Mouse (Mus musculus): ENCODE measurements around the gene Tmprss11f. TPM values are rescaled to one million over a fixed set of nuclear protein-coding genes. Genes with fewer than 3 reads are reported as not detected.
A peak's percentile ranks its signal among the peaks of the same experiment; 100 is the strongest.

Gene Tmprss11f
- polyA plus RNA-seq, 1 experiment from 2014 or later, result not detected

- Histone ChIP-seq H3K36me3 (ENCODE audit: control insufficient read depth, insufficient read depth) (no peaks in the 10 kb centered on the region), H3K9ac (replicated peaks; ENCODE audit: low read depth, low read length) (no peak overlapping the region), H3K4me1 (replicated peaks; ENCODE audit: control insufficient read depth, insufficient read depth, low read length) (no peaks in the 10 kb centered on the region), H3K4me3 (replicated peaks; ENCODE audit: low read length) (no peak overlapping the region), H3K9me3 (ENCODE audit: control insufficient read depth, low read length) (no peaks in the 10 kb centered on the region), H3K27me3 (replicated peaks; ENCODE audit: control insufficient read depth, insufficient read depth, low read length) (no peaks in the 10 kb centered on the region), H3K4me2 (ENCODE audit: low read length) (no peak overlapping the region), H3K27ac (ENCODE audit: low read length) (no peak overlapping the region)
- WGBS, result 86% methylated on average over 2 of the region's 2 CpGs
- ATAC-seq, result no peak
Measured at GRCm38 (mm10) chr5:86546693-86547092, 85.5 kb downstream of the Tmprss11f start.

- no peak for ATAC-seq
- H3K36me3 ChIP-seq (ENCODE audit: control insufficient read depth, insufficient read depth), result no peaks in the 10 kb centered on the region
- H3K27ac ChIP-seq (ENCODE audit: low read length), result no peak overlapping the region
- H3K27me3 ChIP-seq (replicated peaks; ENCODE audit: control insufficient read depth, insufficient read depth, low read length), result no peaks in the 10 kb centered on the region
- no peaks in the 10 kb centered on the region for H3K9me3 ChIP-seq (ENCODE audit: control insufficient read depth, low read length)
- no peak overlapping the region for H3K9ac ChIP-seq (replicated peaks; ENCODE audit: low read depth, low read length)
- no peak overlapping the region for H3K4me3 ChIP-seq (replicated peaks; ENCODE audit: low read length)
- H3K4me2 ChIP-seq (ENCODE audit: low read length), result no peak overlapping the region
- H3K4me1 ChIP-seq (replicated peaks; ENCODE audit: control insufficient read depth, insufficient read depth, low read length), result no peaks in the 10 kb centered on the region
- 86% methylated on average over 3 of the region's 3 CpGs for WGBS
Measured at GRCm38 (mm10) chr5:86540601-86541000, 91.6 kb downstream of the Tmprss11f start.

- no peaks in the 10 kb centered on the region for H3K27me3 ChIP-seq (replicated peaks; ENCODE audit: control insufficient read depth, insufficient read depth, low read length)
- no peak overlapping the region for H3K4me3 ChIP-seq (replicated peaks; ENCODE audit: low read length)
- no peaks in the 10 kb centered on the region for H3K36me3 ChIP-seq (ENCODE audit: control insufficient read depth, insufficient read depth)
- no peaks in the 10 kb centered on the region for H3K9me3 ChIP-seq (ENCODE audit: control insufficient read depth, low read length)
- H3K9ac ChIP-seq (replicated peaks; ENCODE audit: low read depth, low read length), result no peak overlapping the region
- no peaks in the 10 kb centered on the region for H3K4me1 ChIP-seq (replicated peaks; ENCODE audit: control insufficient read depth, insufficient read depth, low read length)
- ATAC-seq, result peak; percentile 23; the same call in 1 of the 2 replicates
- H3K27ac ChIP-seq (ENCODE audit: low read length), result no peak overlapping the region
- WGBS, result 42% methylated on average over 2 of the region's 2 CpGs
- no peak overlapping the region for H3K4me2 ChIP-seq (ENCODE audit: low read length)
Measured at GRCm38 (mm10) chr5:86528725-86529124, 103.5 kb downstream of the Tmprss11f start.

- Histone ChIP-seq H3K4me1 (replicated peaks; ENCODE audit: control insufficient read depth, insufficient read depth, low read length) (no peaks in the 10 kb centered on the region), H3K4me2 (ENCODE audit: low read length) (no peak within 1 kb of the TSS), H3K9ac (replicated peaks; ENCODE audit: low read depth, low read length) (no peak within 1 kb of the TSS), H3K4me3 (replicated peaks; ENCODE audit: low read length) (no peak within 1 kb of the TSS), H3K9me3 (ENCODE audit: control insufficient read depth, low read length) (no peaks in the 10 kb centered on the region), H3K27me3 (replicated peaks; ENCODE audit: control insufficient read depth, insufficient read depth, low read length) (no peaks in the 10 kb centered on the region), H3K27ac (ENCODE audit: low read length) (no peak within 1 kb of the TSS), H3K36me3 (ENCODE audit: control insufficient read depth, insufficient read depth) (no peaks in the 10 kb centered on the region)
- ATAC-seq, result no peak
- WGBS, result 87% methylated on average over 9 of the region's 9 CpGs
Measured at GRCm38 (mm10) chr5:86518500-86518899, 113.7 kb downstream of the Tmprss11f start, which contains the start of gene Tmprss11g. Gene Tmprss11g (minus strand): TSS chr5:86518600.

GRCm38 (mm10) chr5:86511538-86511937 is 120.7 kb downstream of the Tmprss11f start:
- Histone ChIP-seq H3K9ac (replicated peaks; ENCODE audit: low read depth, low read length) (no peak overlapping the region), H3K9me3 (ENCODE audit: control insufficient read depth, low read length) (no peaks in the 10 kb centered on the region), H3K36me3 (ENCODE audit: control insufficient read depth, insufficient read depth) (no peaks in the 10 kb centered on the region), H3K4me2 (ENCODE audit: low read length) (no peak overlapping the region), H3K27ac (ENCODE audit: low read length) (no peak overlapping the region), H3K27me3 (replicated peaks; ENCODE audit: control insufficient read depth, insufficient read depth, low read length) (no peaks in the 10 kb centered on the region), H3K4me3 (replicated peaks; ENCODE audit: low read length) (no peak overlapping the region), H3K4me1 (replicated peaks; ENCODE audit: control insufficient read depth, insufficient read depth, low read length) (no peaks in the 10 kb centered on the region)
- 29% methylated on average over 5 of the region's 5 CpGs for WGBS
- ATAC-seq, result no peak

- Histone ChIP-seq H3K9me3 (ENCODE audit: control insufficient read depth, low read length) (no peaks in the 10 kb centered on the region), H3K4me2 (ENCODE audit: low read length) (no peak overlapping the region), H3K27me3 (replicated peaks; ENCODE audit: control insufficient read depth, insufficient read depth, low read length) (no peaks in the 10 kb centered on the region), H3K4me1 (replicated peaks; ENCODE audit: control insufficient read depth, insufficient read depth, low read length) (no peaks in the 10 kb centered on the region), H3K4me3 (replicated peaks; ENCODE audit: low read length) (no peak overlapping the region), H3K36me3 (ENCODE audit: control insufficient read depth, insufficient read depth) (no peaks in the 10 kb centered on the region), H3K9ac (replicated peaks; ENCODE audit: low read depth, low read length) (no peak overlapping the region), H3K27ac (ENCODE audit: low read length) (no peak overlapping the region)
- 90% methylated on average over 1 of the region's 1 CpGs for WGBS
- no peak for ATAC-seq
Measured at GRCm38 (mm10) chr5:86493453-86493852, 138.8 kb downstream of the Tmprss11f start.

- Histone ChIP-seq H3K4me2 (ENCODE audit: low read length) (no peak overlapping the region), H3K4me3 (replicated peaks; ENCODE audit: low read length) (no peak overlapping the region), H3K9me3 (ENCODE audit: control insufficient read depth, low read length) (no peaks in the 10 kb centered on the region), H3K9ac (replicated peaks; ENCODE audit: low read depth, low read length) (no peak overlapping the region), H3K36me3 (ENCODE audit: control insufficient read depth, insufficient read depth) (no peaks in the 10 kb centered on the region), H3K27ac (ENCODE audit: low read length) (no peak overlapping the region), H3K4me1 (replicated peaks; ENCODE audit: control insufficient read depth, insufficient read depth, low read length) (no peaks in the 10 kb centered on the region), H3K27me3 (replicated peaks; ENCODE audit: control insufficient read depth, insufficient read depth, low read length) (no peaks in the 10 kb centered on the region)
- no peak for ATAC-seq
- WGBS, result 75% methylated on average over 2 of the region's 2 CpGs
Measured at GRCm38 (mm10) chr5:86482562-86482961, 149.7 kb downstream of the Tmprss11f start.

GRCm38 (mm10) chr5:86482031-86482430 is 150.2 kb downstream of the Tmprss11f start:
- Histone ChIP-seq H3K4me2 (ENCODE audit: low read length) (no peak overlapping the region), H3K27ac (ENCODE audit: low read length) (no peak overlapping the region), H3K4me1 (replicated peaks; ENCODE audit: control insufficient read depth, insufficient read depth, low read length) (no peaks in the 10 kb centered on the region), H3K9me3 (ENCODE audit: control insufficient read depth, low read length) (no peaks in the 10 kb centered on the region), H3K4me3 (replicated peaks; ENCODE audit: low read length) (no peak overlapping the region), H3K36me3 (ENCODE audit: control insufficient read depth, insufficient read depth) (no peaks in the 10 kb centered on the region), H3K27me3 (replicated peaks; ENCODE audit: control insufficient read depth, insufficient read depth, low read length) (no peaks in the 10 kb centered on the region), H3K9ac (replicated peaks; ENCODE audit: low read depth, low read length) (no peak overlapping the region)
- WGBS, result 93% methylated on average over 1 of the region's 1 CpGs
- ATAC-seq, result no peak

GRCm38 (mm10) chr5:86473859-86474258 is 158.4 kb downstream of the Tmprss11f start:
- no peak overlapping the region for H3K27ac ChIP-seq (ENCODE audit: low read length)
- no peak for ATAC-seq
- H3K4me2 ChIP-seq (ENCODE audit: low read length), result no peak overlapping the region
- no peaks in the 10 kb centered on the region for H3K36me3 ChIP-seq (ENCODE audit: control insufficient read depth, insufficient read depth)
- H3K4me3 ChIP-seq (replicated peaks; ENCODE audit: low read length), result no peak overlapping the region
- H3K4me1 ChIP-seq (replicated peaks; ENCODE audit: control insufficient read depth, insufficient read depth, low read length), result no peaks in the 10 kb centered on the region
- H3K9me3 ChIP-seq (ENCODE audit: control insufficient read depth, low read length), result no peaks in the 10 kb centered on the region
- no peaks in the 10 kb centered on the region for H3K27me3 ChIP-seq (replicated peaks; ENCODE audit: control insufficient read depth, insufficient read depth, low read length)
- H3K9ac ChIP-seq (replicated peaks; ENCODE audit: low read depth, low read length), result no peak overlapping the region
- 86% methylated on average over 9 of the region's 9 CpGs for WGBS
